Mouse (Mus musculus): ENCODE measurements around the gene Crbn.

The Crbn gene

GRCm38 (mm10) chr6:106799333-106800226 lies at the start of gene Crbn:
Gene Crbn, minus strand, starts transcription at chr6:106800077.
- CTCF ChIA-PET, result no interaction called here
- POLR2A ChIA-PET, result interaction anchor here in 2 of 4 experiments (1.0 to 2.2 kb wide), 5 partner anchors 10 to 30 kb away, joined by 3 to 5 read pairs (median 4); partner anchors contain the start of gene Trnt1 (in 1 of the 2)

GRCm38 (mm10) chr6:106840181-106840580 lies 40.3 kb upstream of the Crbn start:
- POLR2A ChIA-PET, result no interaction called here
- CTCF ChIA-PET, result no interaction called here

DNA sequence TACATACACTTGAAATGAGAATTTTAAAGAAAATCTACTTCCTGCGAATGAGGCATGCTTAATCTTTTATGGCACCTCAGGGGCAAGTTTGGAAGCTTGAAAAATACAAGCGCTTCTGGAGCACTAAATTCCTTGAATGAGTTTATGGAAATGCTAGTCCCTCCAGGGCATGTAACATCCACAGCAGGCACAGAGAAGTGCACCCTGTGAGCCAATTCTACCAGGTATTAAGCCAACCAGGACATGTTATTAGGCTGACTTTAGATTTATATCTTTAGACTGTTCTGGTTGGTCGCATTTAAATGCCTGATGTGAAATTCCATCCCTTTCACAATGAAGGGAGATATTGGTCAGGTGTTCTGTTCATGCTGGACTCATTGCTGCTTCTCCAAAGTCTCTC lies 38.2 kb upstream of the Crbn start:
- ChIA-PET CTCF (no interaction called here), POLR2A (no interaction called here)

GRCm38 (mm10) chr6:106835316-106835715 lies 35.4 kb upstream of the Crbn start:
- ChIA-PET CTCF (no interaction called here), POLR2A (no interaction called here)

DNA sequence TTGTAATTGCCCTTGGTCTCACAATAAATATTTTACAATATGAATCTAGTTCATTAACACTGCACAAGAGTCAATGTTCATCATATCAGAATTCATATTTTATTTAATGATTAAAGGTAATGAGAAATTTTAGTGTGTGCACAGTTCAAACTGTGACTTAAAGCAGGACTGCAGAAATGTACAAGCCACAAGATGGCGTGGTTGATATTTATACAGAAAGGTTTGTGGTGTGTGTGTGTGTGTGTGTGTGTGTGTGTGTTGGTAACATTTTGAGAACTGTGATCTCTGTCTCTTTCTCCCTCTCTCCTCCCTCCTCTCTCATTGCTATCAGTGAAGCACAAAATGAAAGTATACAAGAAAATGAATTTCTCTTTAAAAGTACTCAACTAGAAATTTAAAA lies 22.5 kb upstream of the Crbn start:
- POLR2A ChIA-PET, result no interaction called here

DNA sequence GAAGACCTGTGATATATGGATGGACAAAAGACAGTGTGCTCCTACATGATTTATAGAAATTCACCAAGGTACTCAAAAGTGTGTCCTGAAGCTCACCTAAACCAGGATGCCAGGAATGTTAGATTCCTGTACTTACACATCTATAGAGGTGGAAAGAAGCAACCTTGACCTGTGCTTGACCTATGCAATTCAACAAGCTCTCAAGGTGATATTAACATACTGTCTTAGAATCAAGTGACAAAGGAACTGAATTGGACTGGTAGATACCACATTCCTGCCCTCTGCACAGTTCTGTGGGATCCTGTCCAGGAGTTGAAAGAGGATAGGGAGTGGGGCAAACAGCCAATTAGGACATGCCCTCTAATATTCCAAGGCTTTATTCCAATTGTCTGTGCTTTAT lies 20.7 kb upstream of the Crbn start:
- CTCF ChIA-PET, result interaction anchor here in 1 of 4 experiments (0.5 kb wide), 1 partner anchor 1668 kb away, joined by 3 read pairs; no protein-coding TSS in a partner anchor

More for the DNA sequence above, 22.5 kb upstream of the Crbn start:
- CTCF ChIA-PET, result interaction anchor here in 1 of 4 experiments (1.0 kb wide), 1 partner anchor 297 kb away, joined by 3 read pairs; no protein-coding TSS in a partner anchor

GRCm38 (mm10) chr6:106819906-106820305 lies 20.0 kb upstream of the Crbn start:
- ChIA-PET CTCF (no interaction called here), POLR2A (no interaction called here)

More for the DNA sequence above, 20.7 kb upstream of the Crbn start:
- POLR2A ChIA-PET, result no interaction called here

DNA sequence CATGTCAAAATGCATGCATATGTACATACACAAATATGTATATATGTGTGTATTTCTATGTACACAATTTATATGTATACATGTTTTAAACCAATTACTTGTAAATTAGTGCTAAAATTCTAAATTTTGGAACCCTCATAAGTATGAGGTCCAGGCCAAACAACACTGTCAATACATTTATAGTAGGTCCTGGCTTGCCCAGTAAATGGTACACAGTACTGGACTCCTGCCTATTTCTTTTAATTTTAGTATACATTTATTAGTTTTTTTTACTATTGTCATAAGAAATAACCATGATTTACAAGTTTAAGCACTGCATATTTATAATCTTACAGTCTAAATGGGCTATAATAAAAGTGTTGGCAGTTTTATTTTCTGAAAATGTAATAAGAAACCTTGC lies 19.4 kb upstream of the Crbn start:
- CTCF ChIA-PET, result no interaction called here
- POLR2A ChIA-PET, result no interaction called here

- ChIA-PET POLR2A (no interaction called here), CTCF (no interaction called here)
Observed at GRCm38 (mm10) chr6:106810686-106811085, 10.8 kb upstream of the Crbn start.

GRCm38 (mm10) chr6:106809161-106809560 lies 9.3 kb upstream of the Crbn start:
- ChIA-PET POLR2A (interaction anchor here in 1 of 4 experiments (0.7 kb wide), 1 partner anchor 1420 kb away, joined by 5 read pairs; no protein-coding TSS in a partner anchor), CTCF (no interaction called here)

DNA sequence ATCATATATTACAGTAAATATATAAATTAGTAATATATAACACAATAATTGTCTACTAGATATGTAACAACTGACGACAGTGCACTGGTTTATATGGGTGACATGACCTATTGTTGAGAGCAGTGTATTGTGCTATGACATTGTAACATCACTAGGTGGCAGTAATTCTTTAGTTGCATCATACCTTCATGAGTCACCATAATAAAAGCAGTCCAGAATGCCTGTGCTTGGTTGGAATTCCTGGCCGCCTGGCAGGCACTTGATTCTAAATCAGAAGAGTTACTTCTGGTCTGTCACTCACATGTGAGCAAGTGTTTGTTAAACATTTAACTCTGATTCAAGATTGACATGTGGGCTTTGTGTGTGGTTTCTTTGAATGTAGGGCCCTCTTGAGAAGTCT lies 5.0 kb upstream of the Crbn start:
- POLR2A ChIA-PET, result interaction anchor here in 1 of 4 experiments (0.7 kb wide), 1 partner anchor 35 kb away, joined by 3 read pairs; no protein-coding TSS in a partner anchor
- CTCF ChIA-PET, result no interaction called here

DNA sequence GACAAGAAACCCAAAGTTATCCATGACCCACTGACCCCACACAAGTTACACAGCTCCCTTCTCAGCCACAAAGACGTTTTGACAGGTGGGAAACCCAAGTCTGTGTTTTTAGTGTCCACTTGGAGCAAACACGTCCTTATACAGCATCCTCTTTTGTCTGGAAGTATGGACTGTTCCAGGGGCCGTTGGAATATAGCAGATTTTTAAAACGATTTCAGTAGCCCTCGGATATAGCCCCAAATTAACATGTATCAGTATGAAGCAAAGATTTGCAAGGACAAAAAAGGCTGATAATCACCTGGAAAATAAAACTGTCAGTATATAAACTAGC lies 315 bp upstream of the Crbn start:
- CTCF ChIA-PET, result no interaction called here
- POLR2A ChIA-PET, result interaction anchor here in 2 of 4 experiments (1.1 to 2.2 kb wide), 4 partner anchors 11 to 31 kb away, joined by 3 to 5 read pairs (median 4); partner anchors contain the start of gene Trnt1 (in 1 of the 2)

- ChIA-PET CTCF (no interaction called here), POLR2A (interaction anchor here in 2 of 4 experiments (0.9 to 2.4 kb wide), 6 partner anchors 9 to 23 kb away, joined by 3 to 8 read pairs (median 6); no protein-coding TSS in a partner anchor)
Observed at GRCm38 (mm10) chr6:106794094-106794814, 5.6 kb downstream of the Crbn start.

DNA sequence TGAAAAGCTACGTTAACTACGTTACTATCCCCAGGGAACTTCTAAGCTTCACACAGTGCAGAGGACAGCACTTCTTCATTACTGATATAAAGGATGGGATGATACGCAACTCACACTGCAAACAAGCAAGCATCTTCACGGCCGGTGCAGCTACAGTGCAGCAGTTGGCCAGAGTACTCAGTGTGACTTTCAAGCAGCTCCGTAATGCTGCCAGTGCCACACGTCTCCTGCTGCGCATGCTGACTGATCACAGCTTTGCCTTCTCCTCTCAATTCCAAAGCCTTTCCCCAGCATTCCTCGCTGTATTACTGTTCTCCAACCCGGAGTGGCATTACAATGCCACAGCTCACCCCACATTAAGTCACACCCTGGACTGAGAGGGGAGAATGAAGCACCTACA lies 6.3 kb downstream of the Crbn start:
- ChIA-PET POLR2A (interaction anchor here in 2 of 4 experiments (0.9 to 2.4 kb wide), 6 partner anchors 9 to 23 kb away, joined by 3 to 8 read pairs (median 6); no protein-coding TSS in a partner anchor), CTCF (interaction anchor here in 1 of 4 experiments (0.6 kb wide), 1 partner anchor 13 kb away, joined by 3 read pairs; no protein-coding TSS in a partner anchor)

- CTCF ChIA-PET, result interaction anchor here in 1 of 4 experiments (0.6 kb wide), 1 partner anchor 14 kb away, joined by 3 read pairs; no protein-coding TSS in a partner anchor
Observed at GRCm38 (mm10) chr6:106793088-106793487, 6.8 kb downstream of the Crbn start.

GRCm38 (mm10) chr6:106792486-106792885 lies 7.4 kb downstream of the Crbn start:
- CTCF ChIA-PET, result no interaction called here
- POLR2A ChIA-PET, result interaction anchor here in 2 of 4 experiments (1.5 to 2.4 kb wide), 3 partner anchors 9 to 21 kb away, joined by 6 to 7 read pairs (median 7); no protein-coding TSS in a partner anchor

More at GRCm38 (mm10) chr6:106793088-106793487, 6.8 kb downstream of the Crbn start:
- POLR2A ChIA-PET, result interaction anchor here in 2 of 4 experiments (0.9 to 2.4 kb wide), 6 partner anchors 8 to 22 kb away, joined by 3 to 8 read pairs (median 6); no protein-coding TSS in a partner anchor

DNA sequence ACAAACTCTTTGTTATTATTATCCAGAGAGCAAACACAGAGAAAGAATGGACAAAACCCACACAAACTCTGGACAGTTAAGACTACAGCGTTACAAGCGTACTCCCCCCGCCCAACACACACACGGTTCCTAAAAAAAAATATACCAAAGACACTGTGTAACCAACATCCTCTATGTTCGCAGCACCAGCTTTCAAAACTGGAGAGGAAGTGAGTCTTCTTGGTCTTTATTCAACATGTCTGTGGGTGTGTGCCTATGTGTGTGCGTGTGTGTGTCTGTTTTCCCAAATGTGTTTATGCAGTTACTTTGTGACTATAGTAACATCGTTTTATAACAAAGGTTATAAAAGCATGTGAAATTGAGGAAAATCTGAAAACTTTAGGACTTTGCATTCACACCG lies 8.4 kb downstream of the Crbn start:
- CTCF ChIA-PET, result no interaction called here

GRCm38 (mm10) chr6:106787138-106787537 lies 12.7 kb downstream of the Crbn start:
- POLR2A ChIA-PET, result interaction anchor here in 1 of 4 experiments (1.9 kb wide), 1 partner anchor 13 kb away, joined by 4 read pairs; the partner anchor contains the start of gene Crbn
- CTCF ChIA-PET, result no interaction called here

More for the DNA sequence above, 8.4 kb downstream of the Crbn start:
- POLR2A ChIA-PET, result no interaction called here

DNA sequence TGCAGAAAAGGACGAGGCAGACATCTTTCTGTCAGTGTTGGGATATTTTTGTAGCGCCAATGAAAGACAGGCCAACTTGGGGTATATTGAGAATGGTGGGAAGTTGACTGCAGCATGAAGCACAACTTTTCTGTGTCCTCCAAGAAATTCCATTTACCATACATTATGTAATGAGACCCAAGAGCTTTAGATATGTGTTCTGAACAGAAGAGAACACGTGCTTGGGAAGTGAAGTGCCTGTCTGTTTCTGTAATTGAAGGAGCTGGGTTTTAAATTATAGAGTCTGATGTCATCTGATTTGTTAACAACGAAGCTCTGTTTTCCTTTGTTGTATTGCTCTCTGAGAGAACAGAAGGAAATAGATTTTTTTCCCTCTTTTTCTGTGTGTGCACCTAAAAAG lies 29.8 kb downstream of the Crbn start:
- POLR2A ChIA-PET, result interaction anchor here in 3 of 4 experiments (0.6 to 2.7 kb wide), 11 partner anchors 9 to 35 kb away, joined by 3 to 7 read pairs (median 4); partner anchors contain the start of gene Crbn (in 1 of the 3)
- CTCF ChIA-PET, result no interaction called here

All from embryonic stem cell, embryonic (primary cell).